Mouse (Mus musculus): Measurements from ENCODE around the gene Tead2. TPM values are rescaled to one million over a fixed set of nuclear protein-coding genes. Genes with fewer than 3 reads are reported as not detected.

Gene Tead2
- polyA plus RNA-seq, 1 experiment from 2014 or later = 234 TPM

GRCm38 (mm10) chr7:45183672-45184071, 31.9 kb upstream of the Tead2 start:
- Histone ChIP-seq H3K4me2 (replicated peaks; ENCODE audit: low read depth, low read length) (no peak overlapping the region), H3K27me3 (ENCODE audit: control insufficient read depth, insufficient read depth, low read length) (peaks cover 74% of the 10 kb centered on the region), H3K9ac (ENCODE audit: low read depth, low read length) (no peak overlapping the region), H3K27ac (ENCODE audit: low read depth, low read length) (no peak overlapping the region), H3K36me3 (ENCODE audit: control insufficient read depth, insufficient read depth, low read length) (no peaks in the 10 kb centered on the region), H3K4me3 (ENCODE audit: low read length) (no peak overlapping the region), H3K9me3 (ENCODE audit: control insufficient read depth, low read length) (no peaks in the 10 kb centered on the region), H3K4me1 (ENCODE audit: control insufficient read depth, insufficient read depth, low read length) (peaks cover 5% of the 10 kb centered on the region; the same call in 1 of the 2 replicates)
- WGBS = 74% methylated on average over 7 of the region's 7 CpGs
- no peak for ATAC-seq (ENCODE audit: low FRiP score, low TSS enrichment)

- no peak for ATAC-seq (ENCODE audit: low FRiP score, low TSS enrichment)
- H3K36me3 ChIP-seq (ENCODE audit: control insufficient read depth, insufficient read depth, low read length) = no peaks in the 10 kb centered on the region
- no peak overlapping the region for H3K4me3 ChIP-seq (ENCODE audit: low read length)
- H3K27ac ChIP-seq (ENCODE audit: low read depth, low read length) = no peak overlapping the region
- no peak overlapping the region for H3K9ac ChIP-seq (ENCODE audit: low read depth, low read length)
- H3K4me2 ChIP-seq (replicated peaks; ENCODE audit: low read depth, low read length) = no peak overlapping the region
- peaks cover 5% of the 10 kb centered on the region; the same call in 1 of the 2 replicates for H3K4me1 ChIP-seq (ENCODE audit: control insufficient read depth, insufficient read depth, low read length)
- peaks cover 66% of the 10 kb centered on the region for H3K27me3 ChIP-seq (ENCODE audit: control insufficient read depth, insufficient read depth, low read length)
- no peaks in the 10 kb centered on the region for H3K9me3 ChIP-seq (ENCODE audit: control insufficient read depth, low read length)
- WGBS = 76% methylated on average over 7 of the region's 7 CpGs
Measured at GRCm38 (mm10) chr7:45185921-45186320, 29.6 kb upstream of the Tead2 start.

- Histone ChIP-seq H3K27me3 (ENCODE audit: control insufficient read depth, insufficient read depth, low read length) (peaks cover 32% of the 10 kb centered on the region), H3K27ac (ENCODE audit: low read depth, low read length) (no peak overlapping the region), H3K4me2 (replicated peaks; ENCODE audit: low read depth, low read length) (no peak overlapping the region), H3K4me1 (ENCODE audit: control insufficient read depth, insufficient read depth, low read length) (peaks cover 10% of the 10 kb centered on the region), H3K9ac (ENCODE audit: low read depth, low read length) (no peak overlapping the region), H3K4me3 (ENCODE audit: low read length) (no peak overlapping the region), H3K9me3 (ENCODE audit: control insufficient read depth, low read length) (no peaks in the 10 kb centered on the region), H3K36me3 (ENCODE audit: control insufficient read depth, insufficient read depth, low read length) (no peaks in the 10 kb centered on the region)
- no peak for ATAC-seq (ENCODE audit: low FRiP score, low TSS enrichment)
- WGBS = 54% methylated on average over 16 of the region's 16 CpGs
Measured at GRCm38 (mm10) chr7:45189600-45189999, 26.0 kb upstream of the Tead2 start.

DNA sequence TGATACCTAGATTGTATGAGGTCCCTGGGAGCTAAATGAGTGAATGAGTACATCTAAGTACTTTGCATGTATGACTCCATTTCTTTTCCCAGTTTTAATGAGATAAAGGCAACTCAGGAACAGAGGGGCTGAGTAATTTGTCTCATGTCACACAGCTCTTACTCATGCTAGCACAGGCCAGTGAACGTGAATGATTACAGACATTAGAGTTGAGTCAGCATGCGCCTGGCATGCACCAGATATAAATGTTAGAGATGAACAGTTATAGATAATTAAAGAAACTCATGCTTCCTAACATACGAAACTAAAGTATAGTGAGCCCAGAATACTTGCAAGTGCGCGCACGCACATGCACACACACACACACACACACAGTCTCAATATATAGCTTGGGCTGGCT, 25.4 kb upstream of the Tead2 start:
- WGBS = 90% methylated on average over 6 of the region's 6 CpGs
- Histone ChIP-seq H3K27ac (ENCODE audit: low read depth, low read length) (no peak overlapping the region), H3K4me3 (ENCODE audit: low read length) (no peak overlapping the region), H3K4me2 (replicated peaks; ENCODE audit: low read depth, low read length) (no peak overlapping the region), H3K9me3 (ENCODE audit: control insufficient read depth, low read length) (no peaks in the 10 kb centered on the region), H3K27me3 (ENCODE audit: control insufficient read depth, insufficient read depth, low read length) (peaks cover 29% of the 10 kb centered on the region), H3K9ac (ENCODE audit: low read depth, low read length) (no peak overlapping the region), H3K4me1 (ENCODE audit: control insufficient read depth, insufficient read depth, low read length) (peaks cover 10% of the 10 kb centered on the region), H3K36me3 (ENCODE audit: control insufficient read depth, insufficient read depth, low read length) (no peaks in the 10 kb centered on the region)
- ATAC-seq (ENCODE audit: low FRiP score, low TSS enrichment) = no peak

GRCm38 (mm10) chr7:45191161-45191560, 24.4 kb upstream of the Tead2 start:
- Histone ChIP-seq H3K27ac (ENCODE audit: low read depth, low read length) (no peak overlapping the region), H3K9me3 (ENCODE audit: control insufficient read depth, low read length) (no peaks in the 10 kb centered on the region), H3K27me3 (ENCODE audit: control insufficient read depth, insufficient read depth, low read length) (peaks cover 22% of the 10 kb centered on the region), H3K9ac (ENCODE audit: low read depth, low read length) (no peak overlapping the region), H3K4me1 (ENCODE audit: control insufficient read depth, insufficient read depth, low read length) (peaks cover 10% of the 10 kb centered on the region), H3K4me3 (ENCODE audit: low read length) (no peak overlapping the region), H3K36me3 (ENCODE audit: control insufficient read depth, insufficient read depth, low read length) (no peaks in the 10 kb centered on the region), H3K4me2 (replicated peaks; ENCODE audit: low read depth, low read length) (no peak overlapping the region)
- ATAC-seq (ENCODE audit: low FRiP score, low TSS enrichment) = no peak
- 50% methylated on average over 2 of the region's 2 CpGs for WGBS

DNA sequence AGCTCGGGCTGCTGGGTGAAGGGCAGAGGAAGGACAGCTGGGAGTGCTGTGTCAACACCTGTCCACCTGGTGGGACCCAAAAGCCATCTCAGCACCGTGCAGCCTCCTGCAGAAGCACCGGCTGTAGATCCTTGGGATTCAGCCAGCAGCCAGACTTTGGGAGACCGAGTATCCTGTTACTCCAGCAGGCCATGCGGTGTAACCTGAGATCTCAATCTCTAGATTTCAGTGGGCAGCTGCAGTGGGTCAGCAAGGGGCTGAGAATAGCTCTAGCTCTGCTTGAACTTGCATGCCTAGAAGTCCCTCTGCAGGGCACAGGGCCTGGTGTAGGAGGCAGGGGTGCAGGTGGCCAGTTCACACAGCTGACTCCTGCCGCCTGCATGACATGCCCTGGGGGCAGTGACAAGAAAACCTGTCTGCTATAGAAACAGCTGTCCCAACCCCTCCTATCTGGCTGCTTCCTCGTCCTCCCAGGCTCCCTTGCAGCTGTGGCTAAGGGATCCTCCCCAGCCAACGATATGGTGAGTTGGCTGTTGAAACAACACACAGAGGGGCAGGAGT, 23.7 kb upstream of the Tead2 start:
- peak; percentile 86 for ATAC-seq (ENCODE audit: low FRiP score, low TSS enrichment)
- peaks cover 17% of the 10 kb centered on the region for H3K27me3 ChIP-seq (ENCODE audit: control insufficient read depth, insufficient read depth, low read length)
- no peak overlapping the region for H3K27ac ChIP-seq (ENCODE audit: low read depth, low read length)
- peaks cover 10% of the 10 kb centered on the region for H3K4me1 ChIP-seq (ENCODE audit: control insufficient read depth, insufficient read depth, low read length)
- no peaks in the 10 kb centered on the region for H3K9me3 ChIP-seq (ENCODE audit: control insufficient read depth, low read length)
- no peaks in the 10 kb centered on the region for H3K36me3 ChIP-seq (ENCODE audit: control insufficient read depth, insufficient read depth, low read length)
- H3K9ac ChIP-seq (ENCODE audit: low read depth, low read length) = no peak overlapping the region
- WGBS = 4% methylated on average over 8 of the region's 8 CpGs
- H3K4me2 ChIP-seq (replicated peaks; ENCODE audit: low read depth, low read length) = no peak overlapping the region
- no peak overlapping the region for H3K4me3 ChIP-seq (ENCODE audit: low read length)

DNA sequence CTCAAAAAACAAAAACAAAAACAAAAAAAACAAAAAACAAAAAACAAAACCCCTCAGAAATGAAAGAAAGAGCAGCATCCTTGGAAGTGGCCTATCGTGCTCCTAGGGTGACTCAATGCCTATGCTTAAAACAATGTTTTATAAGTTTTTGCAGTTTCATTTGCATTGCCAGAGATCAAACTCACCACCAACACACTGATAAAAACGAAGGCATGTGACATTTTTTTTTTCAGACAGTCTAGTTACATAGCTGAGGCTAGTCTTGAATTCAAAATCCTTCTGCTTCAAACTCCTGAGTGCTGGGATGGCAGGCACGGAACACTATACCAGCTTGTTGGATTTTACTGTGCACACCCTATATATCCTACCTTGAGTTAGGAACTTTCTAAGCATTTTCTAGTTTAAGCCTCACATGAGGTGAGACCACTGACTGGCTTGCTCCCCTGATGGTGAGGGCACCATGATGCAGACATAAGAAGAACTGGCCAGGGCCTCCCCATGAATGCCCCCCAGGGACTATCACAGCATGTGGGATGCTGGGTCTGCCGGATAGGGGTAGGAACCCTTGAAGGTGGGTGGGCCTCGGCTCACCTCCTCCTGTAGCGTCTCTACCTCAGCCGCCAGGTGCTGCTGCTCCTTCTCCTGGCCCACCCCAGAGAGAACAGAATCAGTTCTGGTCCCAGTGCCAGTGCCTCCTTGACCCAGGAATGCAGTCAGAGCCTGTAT, 22.8 kb upstream of the Tead2 start:
- no peak overlapping the region for H3K4me2 ChIP-seq (replicated peaks; ENCODE audit: low read depth, low read length)
- H3K4me3 ChIP-seq (ENCODE audit: low read length) = no peak overlapping the region
- H3K36me3 ChIP-seq (ENCODE audit: control insufficient read depth, insufficient read depth, low read length) = no peaks in the 10 kb centered on the region
- no peak for ATAC-seq (ENCODE audit: low FRiP score, low TSS enrichment)
- H3K9ac ChIP-seq (ENCODE audit: low read depth, low read length) = no peak overlapping the region
- H3K27ac ChIP-seq (ENCODE audit: low read depth, low read length) = no peak overlapping the region
- peaks cover 10% of the 10 kb centered on the region for H3K4me1 ChIP-seq (ENCODE audit: control insufficient read depth, insufficient read depth, low read length)
- WGBS = 86% methylated on average over 7 of the region's 7 CpGs
- H3K27me3 ChIP-seq (ENCODE audit: control insufficient read depth, insufficient read depth, low read length) = peaks cover 15% of the 10 kb centered on the region
- H3K9me3 ChIP-seq (ENCODE audit: control insufficient read depth, low read length) = no peaks in the 10 kb centered on the region

DNA sequence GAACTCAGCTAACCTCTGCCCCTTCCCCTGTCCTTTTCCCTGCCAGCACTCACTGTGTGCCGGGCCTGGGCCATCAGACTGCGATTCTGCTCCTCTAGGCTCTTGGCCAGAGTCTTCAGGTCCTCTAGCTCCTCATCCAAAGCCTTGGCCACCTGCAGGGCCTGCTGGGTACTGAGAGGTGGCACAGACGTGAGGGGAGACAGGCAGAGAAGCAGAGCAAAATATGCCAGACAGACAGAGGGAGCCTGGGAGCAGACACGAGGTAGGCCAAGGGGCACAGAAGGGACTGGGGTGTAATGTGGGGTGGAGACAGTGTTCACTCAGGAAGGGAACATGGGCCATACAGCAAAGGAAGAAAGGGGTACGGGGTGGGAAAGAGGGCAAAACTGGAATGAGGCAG, 22.1 kb upstream of the Tead2 start:
- 48% methylated on average over 5 of the region's 5 CpGs for WGBS
- ATAC-seq (ENCODE audit: low FRiP score, low TSS enrichment) = no peak
- Histone ChIP-seq H3K9me3 (ENCODE audit: control insufficient read depth, low read length) (no peaks in the 10 kb centered on the region), H3K27ac (ENCODE audit: low read depth, low read length) (no peak overlapping the region), H3K4me1 (ENCODE audit: control insufficient read depth, insufficient read depth, low read length) (peaks cover 10% of the 10 kb centered on the region), H3K4me2 (replicated peaks; ENCODE audit: low read depth, low read length) (no peak overlapping the region), H3K27me3 (ENCODE audit: control insufficient read depth, insufficient read depth, low read length) (peaks cover 15% of the 10 kb centered on the region), H3K36me3 (ENCODE audit: control insufficient read depth, insufficient read depth, low read length) (no peaks in the 10 kb centered on the region), H3K9ac (ENCODE audit: low read depth, low read length) (no peak overlapping the region), H3K4me3 (ENCODE audit: low read length) (no peak overlapping the region)

DNA sequence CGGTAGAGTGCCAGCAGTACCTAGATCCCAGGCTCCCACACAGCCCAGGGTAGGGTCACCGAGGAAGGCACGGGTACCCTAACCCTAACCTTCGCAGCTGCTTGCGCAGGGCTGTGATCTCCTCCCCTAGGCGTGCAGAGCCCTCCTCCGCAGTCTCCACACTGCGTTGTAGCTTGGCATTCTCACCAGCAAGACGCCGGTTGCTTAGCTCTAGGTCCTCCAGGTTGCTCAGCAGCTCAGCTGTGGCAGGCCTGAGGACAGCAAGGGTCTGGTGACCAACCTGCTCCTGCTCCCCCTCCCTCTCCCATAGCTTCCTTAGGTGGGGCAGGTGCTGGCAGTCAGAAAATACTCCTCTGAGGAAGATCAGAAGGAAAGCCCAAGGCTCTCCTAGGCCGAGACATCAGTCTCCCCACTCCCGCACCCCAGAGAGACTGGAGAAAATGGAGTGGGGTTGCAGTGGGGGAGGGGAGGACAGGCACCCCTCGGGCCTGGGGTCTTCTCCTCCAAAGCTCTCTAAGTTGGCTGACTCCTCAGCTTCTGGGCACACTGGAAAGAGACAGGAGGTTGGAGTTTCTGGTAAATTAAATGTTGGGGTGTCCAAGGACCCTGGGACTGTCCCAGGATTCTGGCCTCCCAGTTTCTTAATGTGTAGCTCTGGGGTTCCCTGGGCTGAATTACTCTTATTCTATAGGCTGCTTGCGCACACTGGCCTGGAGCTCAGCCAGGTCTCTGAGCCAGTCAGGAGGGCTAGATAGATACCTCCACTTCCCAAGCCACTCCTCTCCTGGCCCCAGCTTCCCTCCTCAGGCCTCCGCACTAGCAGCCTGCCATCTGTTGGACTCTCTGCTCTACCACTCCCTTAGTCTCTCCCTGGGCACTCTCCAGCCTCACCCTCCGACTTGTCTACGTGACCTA, 21.4 kb upstream of the Tead2 start:
- no peak overlapping the region for H3K9ac ChIP-seq (ENCODE audit: low read depth, low read length)
- H3K27ac ChIP-seq (ENCODE audit: low read depth, low read length) = no peak overlapping the region
- no peaks in the 10 kb centered on the region for H3K9me3 ChIP-seq (ENCODE audit: control insufficient read depth, low read length)
- H3K36me3 ChIP-seq (ENCODE audit: control insufficient read depth, insufficient read depth, low read length) = no peaks in the 10 kb centered on the region
- H3K4me2 ChIP-seq (replicated peaks; ENCODE audit: low read depth, low read length) = no peak overlapping the region
- H3K4me3 ChIP-seq (ENCODE audit: low read length) = no peak overlapping the region
- no peak for ATAC-seq (ENCODE audit: low FRiP score, low TSS enrichment)
- WGBS = 77% methylated on average over 17 of the region's 17 CpGs
- H3K27me3 ChIP-seq (ENCODE audit: control insufficient read depth, insufficient read depth, low read length) = peaks cover 10% of the 10 kb centered on the region
- H3K4me1 ChIP-seq (ENCODE audit: control insufficient read depth, insufficient read depth, low read length) = peaks cover 10% of the 10 kb centered on the region
